ENCODE assay signal across 32 mouse cellular contexts in the genomic region with DNA sequence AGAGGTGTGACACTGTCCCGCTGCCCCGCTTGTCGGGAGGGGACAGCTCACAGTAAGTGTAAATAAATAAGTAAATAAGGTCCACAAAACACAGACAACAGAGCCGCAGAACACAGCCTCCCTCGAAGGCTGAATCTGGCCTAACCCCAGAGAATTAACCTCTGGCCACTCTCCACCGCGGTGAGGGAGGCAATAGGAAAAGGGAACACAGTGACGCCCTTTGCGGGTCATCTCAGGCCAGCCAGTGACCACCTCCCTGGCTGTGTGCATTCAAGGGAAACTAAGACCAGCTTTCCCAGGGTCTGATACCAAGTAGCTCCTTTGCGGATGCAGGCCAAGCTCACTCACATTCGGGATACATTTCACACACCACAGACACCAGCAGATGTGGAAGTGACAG. TPM values are rescaled to one million over a fixed set of nuclear protein-coding genes. Genes with fewer than 3 reads are reported as not detected.
DNase-seq lines count a peak whose midpoint lies in the region; ATAC-seq lines count a peak whose summit lies in the region.
"Had no signal": no experiment of that assay in that cellular context is flagged by ENCODE, and none has a peak within 500 bp of the region (broad histone marks: within the 10 kb centered on the region; RNA-seq: fewer than 3 reads in every experiment).

No protein-coding gene starts in this region.

- peak; percentile 43 for DNase-seq in gastrocnemius, postnatal 14 days
- no peak for DNase-seq in gastrocnemius, postnatal 36 days
- peak; percentile 74 for DNase-seq in kidney, adult 11 months
- DNase-seq in heart, postnatal 36 days: peak; percentile 46 to 51
- peak; percentile 70 for DNase-seq in kidney, postnatal 14 days
- DNase-seq in urinary bladder, postnatal 4 days (ENCODE audit: low spot score in 2 of 2): no peak
- DNase-seq: adrenal gland, postnatal 25 days; cerebellum, adult 11 months; cerebellum, adult 9-11 months; liver; liver, postnatal 0 days; retina, postnatal 1 day; right cerebral cortex, postnatal 25 days; spleen, adult 18-20 months; thymus, postnatal 25 days had no signal

- peaks cover 46% of the 10 kb centered on the region for H3K4me1 ChIP-seq in kidney, embryonic 15.5 days

- no peak for ATAC-seq in kidney, embryonic 15.5 days (replicated peaks; ENCODE audit: low FRiP score)
- ATAC-seq in megakaryocyte, adult 5-6 weeks (ENCODE audit: poor library complexity, severe bottlenecking): no peak
- ATAC-seq: forebrain, embryonic 16.5 days; liver, postnatal 0 days; lung, postnatal 0 days; midbrain, embryonic 16.5 days had no signal

- H3K4me3 ChIP-seq in kidney, embryonic 15.5 days (replicated peaks): no peak overlapping the region
- H3K4me3 ChIP-seq: embryonic facial prominence, embryonic 10.5 days; hindbrain, embryonic 15.5 days; limb, embryonic 10.5 days; midbrain, embryonic 10.5 days; myocyte; neural tube, embryonic 13.5 days had no signal

- WGBS in kidney, embryonic 15.5 days: 47% methylated on average over 11 of the region's 11 CpGs

- no peaks in the 10 kb centered on the region for H3K9me3 ChIP-seq in kidney, embryonic 15.5 days (replicated peaks)
- H3K9me3 ChIP-seq: hindbrain, embryonic 15.5 days; limb, embryonic 10.5 days; midbrain, embryonic 10.5 days; neural tube, embryonic 13.5 days had no signal

- no peak overlapping the region for H3K9ac ChIP-seq in kidney, embryonic 15.5 days
- H3K9ac ChIP-seq: hindbrain, embryonic 15.5 days; liver, postnatal 0 days; neural tube, embryonic 13.5 days had no signal

- H3K27ac ChIP-seq in kidney, embryonic 15.5 days: no peak overlapping the region; the same call in 1 of the 2 replicates
- H3K27ac ChIP-seq: embryonic facial prominence, embryonic 10.5 days; hindbrain, embryonic 15.5 days; limb, embryonic 10.5 days; macrophage; midbrain, embryonic 10.5 days; neural tube, embryonic 13.5 days had no signal

- H3K4me2 ChIP-seq in kidney, embryonic 15.5 days: no peak overlapping the region
- H3K4me2 ChIP-seq: hindbrain, embryonic 15.5 days; neural tube, embryonic 13.5 days had no signal

- H3K36me3 ChIP-seq in kidney, embryonic 15.5 days: peaks cover 66% of the 10 kb centered on the region

- no peaks in the 10 kb centered on the region for H3K27me3 ChIP-seq in kidney, embryonic 15.5 days
- H3K27me3 ChIP-seq: hindbrain, embryonic 15.5 days; neural tube, embryonic 13.5 days had no signal

- intact Hi-C loops in gastrocnemius, postnatal 14 days (cut with DNase I; ENCODE audit: low total_unique reads): no loop called here
- intact Hi-C loops in gastrocnemius, postnatal 36 days (cut with DNase I): no loop called here
- intact Hi-C loops in heart, postnatal 36 days (cut with DNase I): loop anchor here (2.0 kb wide), 1 partner anchor 22 kb away; no protein-coding TSS in a partner anchor

RNA-seq across cellular contexts. Expression of a gene that starts 25.3 kb away (rescaled TPM):
- 1 to 10 TPM; 5.6 to 8.9 TPM for total RNA-seq in gastrocnemius, postnatal 14 days (2021)
- total RNA-seq in gastrocnemius, postnatal 36 days (2021): 1 to 10 TPM; 5.1 to 7.5 TPM
- 14.7 and 18.3 TPM in 2 replicates for polyA plus RNA-seq in kidney, embryonic 15.5 days (2015; fragmentation: Nextera tagmentation; extraction: Ambion mirVana)
- 10 to 100 TPM; 14.7 to 15.7 TPM for total RNA-seq in heart, postnatal 36 days (2021)
- total RNA-seq in megakaryocyte, adult 5-6 weeks (2015): 10.2 and 10.4 TPM in 2 replicates
- total RNA-seq in megakaryocyte, adult 5-6 weeks (2017): 4.7 and 4.9 TPM in 2 replicates

RNA-seq across cellular contexts. Expression of a gene that starts 35.1 kb away (rescaled TPM):
- not detected for total RNA-seq in gastrocnemius, postnatal 14 days (2021)
- total RNA-seq in gastrocnemius, postnatal 36 days (2021): not detected
- 14.2 and 14.9 TPM in 2 replicates for polyA plus RNA-seq in kidney, embryonic 15.5 days (2015; fragmentation: Nextera tagmentation; extraction: Ambion mirVana)
- not detected for total RNA-seq in heart, postnatal 36 days (2021)
- total RNA-seq in megakaryocyte, adult 5-6 weeks (2015): not detected in 2 replicates
- not detected in 2 replicates for total RNA-seq in megakaryocyte, adult 5-6 weeks (2017)
- total RNA-seq: adrenal gland, postnatal 25 days; common myeloid progenitor, adult 5-6 weeks; heart, postnatal 10 days; layer of hippocampus, adult 18-20 months; layer of hippocampus, postnatal 14 days had no signal
- polyA plus RNA-seq: brain, embryonic 14.5 days; embryonic facial prominence, embryonic 10.5 days; forebrain, embryonic 16.5 days; limb, embryonic 10.5 days; liver, postnatal 0 days; lung, postnatal 0 days; macrophage; midbrain, embryonic 10.5 days; midbrain, embryonic 16.5 days; myocyte; neural tube, embryonic 13.5 days had no signal

RNA-seq across cellular contexts. Expression of a gene that starts 59.8 kb away (rescaled TPM):
- 10 to 100 TPM; 24.0 to 28.7 TPM for total RNA-seq in gastrocnemius, postnatal 14 days (2021)
- total RNA-seq in gastrocnemius, postnatal 36 days (2021): 10 to 100 TPM; 10.6 to 14.4 TPM
- 105 and 119 TPM in 2 replicates for polyA plus RNA-seq in kidney, embryonic 15.5 days (2015; fragmentation: Nextera tagmentation; extraction: Ambion mirVana)
- total RNA-seq in heart, postnatal 36 days (2021): 10 to 100 TPM; 34.3 to 37.5 TPM
- 93.2 and 103 TPM in 2 replicates for total RNA-seq in megakaryocyte, adult 5-6 weeks (2015)
- total RNA-seq in megakaryocyte, adult 5-6 weeks (2017): 141 and 145 TPM in 2 replicates

Comparison
In these comparisons a context has a peak if more than half of its experiments do, and no peak if none do; other contexts are left out.
1. DNase-seq: peak in gastrocnemius, postnatal 14 days (single experiment), kidney, adult 11 months (single experiment), heart, postnatal 36 days (2 of 2) and kidney, postnatal 14 days (single experiment); none in gastrocnemius, postnatal 36 days (0 of 2) and urinary bladder, postnatal 4 days (0 of 2).